In genomic region chr14:117495118-117495517, GRCm38 (mm10) we compare ENCODE assay signal across 34 mouse cellular contexts.
"Had no signal": no experiment of that assay in that cellular context is flagged by ENCODE, and none has a peak within 500 bp of the region (broad histone marks: within the 10 kb centered on the region; RNA-seq: fewer than 3 reads in every experiment).

No protein-coding gene starts in this region.

- H3K9me3 ChIP-seq: heart, embryonic 12.5 days; heart, embryonic 13.5 days; heart, embryonic 15.5 days; hindbrain, embryonic 10.5 days; hindbrain, embryonic 12.5 days; hindbrain, embryonic 13.5 days; hindbrain, embryonic 15.5 days; intestine, embryonic 15.5 days; kidney, embryonic 15.5 days had no signal

- DNase-seq: heart, postnatal 10 days; heart, postnatal 14 days; heart, postnatal 36 days; heart, postnatal 4 days; kidney, adult 11 months; kidney, adult 18-20 months; kidney, adult 2 months; kidney, adult 8-10 months; kidney, postnatal 10 days; kidney, postnatal 14 days; kidney, postnatal 25 days; kidney, postnatal 36 days; kidney, postnatal 4 days; layer of hippocampus, adult 9-11 months; layer of hippocampus, postnatal 36 days had no signal

- ATAC-seq: hindbrain, embryonic 16.5 days; hindbrain, postnatal 0 days; inflammation-experienced regulatory T-cells, adult 6 months; intestine, embryonic 15.5 days; intestine, embryonic 16.5 days; intestine, postnatal 0 days had no signal

- H3K27ac ChIP-seq: heart, embryonic 13.5 days; heart, embryonic 15.5 days; hindbrain, embryonic 10.5 days; hindbrain, embryonic 12.5 days; hindbrain, embryonic 13.5 days; hindbrain, embryonic 14.5 days; hindbrain, embryonic 15.5 days; hindbrain, postnatal 0 days; intestine, embryonic 15.5 days; kidney, embryonic 15.5 days; kidney, postnatal 0 days; layer of hippocampus, adult 2 months; left cerebral cortex, adult 2 months had no signal

- H3K4me2 ChIP-seq: heart, embryonic 11.5 days; heart, embryonic 12.5 days; heart, embryonic 13.5 days; heart, embryonic 15.5 days; hindbrain, embryonic 12.5 days; hindbrain, embryonic 13.5 days; hindbrain, embryonic 14.5 days; hindbrain, embryonic 15.5 days; intestine, embryonic 15.5 days; kidney, embryonic 15.5 days had no signal

- H3K4me1 ChIP-seq: heart, embryonic 12.5 days; heart, embryonic 15.5 days; hindbrain, embryonic 10.5 days; hindbrain, embryonic 12.5 days; hindbrain, embryonic 13.5 days; hindbrain, embryonic 15.5 days; intestine, embryonic 15.5 days had no signal

- H3K4me3 ChIP-seq: heart, embryonic 12.5 days; heart, embryonic 13.5 days; heart, embryonic 15.5 days; hindbrain, embryonic 10.5 days; hindbrain, embryonic 12.5 days; hindbrain, embryonic 13.5 days; hindbrain, embryonic 15.5 days; intestine, embryonic 15.5 days; kidney, embryonic 15.5 days; layer of hippocampus, adult 2 months; left cerebral cortex, adult 2 months had no signal

- H3K9ac ChIP-seq: heart, embryonic 12.5 days; heart, embryonic 13.5 days; heart, embryonic 15.5 days; hindbrain, embryonic 12.5 days; hindbrain, embryonic 13.5 days; hindbrain, embryonic 14.5 days; hindbrain, embryonic 15.5 days; intestine, embryonic 15.5 days; kidney, embryonic 15.5 days had no signal

- H3K36me3 ChIP-seq: heart, embryonic 12.5 days; heart, embryonic 13.5 days; heart, embryonic 15.5 days; hindbrain, embryonic 10.5 days; hindbrain, embryonic 12.5 days; hindbrain, embryonic 13.5 days; hindbrain, embryonic 15.5 days; intestine, embryonic 15.5 days; kidney, embryonic 15.5 days had no signal

- H3K27me3 ChIP-seq: heart, embryonic 12.5 days; heart, embryonic 13.5 days; heart, embryonic 15.5 days; hindbrain, embryonic 12.5 days; hindbrain, embryonic 13.5 days; hindbrain, embryonic 15.5 days; intestine, embryonic 15.5 days; kidney, embryonic 15.5 days had no signal
